Mouse (Mus musculus): ENCODE measurements around the gene Rab3ip. TPM values are rescaled to one million over a fixed set of nuclear protein-coding genes. Genes with fewer than 3 reads are reported as not detected.

Rab3ip gene
- total RNA-seq, 1 experiment = 51.9 TPM

- Histone ChIP-seq H3K9ac (ENCODE audit: insufficient read depth, low read depth, low read length, poor library complexity, severe bottlenecking) (no peak overlapping the region), H3K4me3 (ENCODE audit: insufficient read depth in 1 of 2, low read depth in 1 of 2, low read length in 2 of 2, poor library complexity in 1 of 2, severe bottlenecking in 1 of 2) (no peak overlapping the region), H3K9me3 (ENCODE audit: control insufficient read depth, insufficient read depth, low read depth, low read length) (no peaks in the 10 kb centered on the region), H3K27ac (ENCODE audit: insufficient read depth, low read depth, low read length, poor library complexity, severe bottlenecking) (no peak overlapping the region), H3K4me1 (ENCODE audit: control insufficient read depth in 2 of 2, insufficient read depth in 2 of 2, low read length in 2 of 2, poor library complexity in 1 of 2) (peaks cover 3 to 8% of the 10 kb centered on the region in 2 experiments), H3K36me3 (ENCODE audit: control insufficient read depth, insufficient read depth, low read length, poor library complexity, severe bottlenecking) (no peaks in the 10 kb centered on the region)
- no peak for DNase-seq (ENCODE audit: low read depth, low spot score)
- in situ Hi-C loops (cut with MboI; ENCODE audit: low sequenced_read_pairs in 2 of 2, unreplicated experiment in 2 of 2) = no loop called here
- TF ChIP-seq ZNF384 (IDR thresholded peaks at IDR 0.05; ENCODE audit: low read depth, low read length) (no peak), MAFK (IDR thresholded peaks at IDR 0.05; ENCODE audit: insufficient read depth, low read depth, low read length) (no peak), CHD2 (IDR thresholded peaks at IDR 0.05; ENCODE audit: low read depth, low read length) (no peak), ZC3H11A (IDR thresholded peaks at IDR 0.05; ENCODE audit: borderline replicate concordance, low read depth, low read length) (no peak), HCFC1 (IDR thresholded peaks at IDR 0.05; ENCODE audit: borderline replicate concordance, insufficient read depth, low read length) (no peak)
Measured at GRCm38 (mm10) chr10:116995162-116995561, 44.6 kb upstream of the Rab3ip start.

GRCm38 (mm10) chr10:116993971-116994370 lies 43.4 kb upstream of the Rab3ip start:
- no peak for TF ChIP-seq ZNF384 (IDR thresholded peaks at IDR 0.05; ENCODE audit: low read depth, low read length)
- TF ChIP-seq CHD2 (IDR thresholded peaks at IDR 0.05; ENCODE audit: low read depth, low read length) = no peak
- no peak for TF ChIP-seq ZC3H11A (IDR thresholded peaks at IDR 0.05; ENCODE audit: borderline replicate concordance, low read depth, low read length)
- TF ChIP-seq MAFK (IDR thresholded peaks at IDR 0.05; ENCODE audit: insufficient read depth, low read depth, low read length) = no peak
- TF ChIP-seq HCFC1 (IDR thresholded peaks at IDR 0.05; ENCODE audit: borderline replicate concordance, insufficient read depth, low read length) = no peak
- in situ Hi-C loops (cut with MboI; ENCODE audit: low sequenced_read_pairs in 2 of 2, unreplicated experiment in 2 of 2) = no loop called here
- H3K27ac ChIP-seq (ENCODE audit: insufficient read depth, low read depth, low read length, poor library complexity, severe bottlenecking) = no peak overlapping the region; the same call in 1 of the 2 replicates
- no peaks in the 10 kb centered on the region for H3K36me3 ChIP-seq (ENCODE audit: control insufficient read depth, insufficient read depth, low read length, poor library complexity, severe bottlenecking)
- H3K9me3 ChIP-seq (ENCODE audit: control insufficient read depth, insufficient read depth, low read depth, low read length) = no peaks in the 10 kb centered on the region
- H3K4me3 ChIP-seq (ENCODE audit: insufficient read depth in 1 of 2, low read depth in 1 of 2, low read length in 2 of 2, poor library complexity in 1 of 2, severe bottlenecking in 1 of 2) = no peak overlapping the region; a peak in 1 of 4 replicates
- peaks cover 3 to 8% of the 10 kb centered on the region in 2 experiments for H3K4me1 ChIP-seq (ENCODE audit: control insufficient read depth in 2 of 2, insufficient read depth in 2 of 2, low read length in 2 of 2, poor library complexity in 1 of 2)
- H3K9ac ChIP-seq (ENCODE audit: insufficient read depth, low read depth, low read length, poor library complexity, severe bottlenecking) = no peak overlapping the region
- DNase-seq (ENCODE audit: low read depth, low spot score) = no peak

- H3K9me3 ChIP-seq (ENCODE audit: control insufficient read depth, insufficient read depth, low read depth, low read length) = no peaks in the 10 kb centered on the region
- TF ChIP-seq MAFK (IDR thresholded peaks at IDR 0.05; ENCODE audit: insufficient read depth, low read depth, low read length) = no peak
- TF ChIP-seq ZNF384 (IDR thresholded peaks at IDR 0.05; ENCODE audit: low read depth, low read length) = no peak
- TF ChIP-seq HCFC1 (IDR thresholded peaks at IDR 0.05; ENCODE audit: borderline replicate concordance, insufficient read depth, low read length) = no peak
- no peak for TF ChIP-seq ZC3H11A (IDR thresholded peaks at IDR 0.05; ENCODE audit: borderline replicate concordance, low read depth, low read length)
- H3K4me1 ChIP-seq (ENCODE audit: control insufficient read depth in 2 of 2, insufficient read depth in 2 of 2, low read length in 2 of 2, poor library complexity in 1 of 2) = peaks cover 2 to 6% of the 10 kb centered on the region in 2 experiments; a peak in 3 of 4 replicates
- H3K4me3 ChIP-seq (ENCODE audit: insufficient read depth in 1 of 2, low read depth in 1 of 2, low read length in 2 of 2, poor library complexity in 1 of 2, severe bottlenecking in 1 of 2) = peak within 1 kb of the TSS in 1 of 2 experiments; percentile 15; a peak in 1 of 4 replicates
- DNase-seq (ENCODE audit: low read depth, low spot score) = no peak
- H3K27ac ChIP-seq (ENCODE audit: insufficient read depth, low read depth, low read length, poor library complexity, severe bottlenecking) = no peak within 1 kb of the TSS
- H3K9ac ChIP-seq (ENCODE audit: insufficient read depth, low read depth, low read length, poor library complexity, severe bottlenecking) = no peak within 1 kb of the TSS; the same call in 1 of the 2 replicates
- H3K36me3 ChIP-seq (ENCODE audit: control insufficient read depth, insufficient read depth, low read length, poor library complexity, severe bottlenecking) = no peaks in the 10 kb centered on the region
- in situ Hi-C loops (cut with MboI; ENCODE audit: low sequenced_read_pairs in 2 of 2, unreplicated experiment in 2 of 2) = no loop called here
Measured at GRCm38 (mm10) chr10:116986264-116987082, 35.9 kb upstream of the Rab3ip start, which contains the start of gene Best3. Gene Best3 (plus strand): TSS chr10:116986314.

GRCm38 (mm10) chr10:116984836-116985235 lies 34.3 kb upstream of the Rab3ip start:
- Histone ChIP-seq H3K9me3 (ENCODE audit: control insufficient read depth, insufficient read depth, low read depth, low read length) (no peaks in the 10 kb centered on the region), H3K4me3 (ENCODE audit: insufficient read depth in 1 of 2, low read depth in 1 of 2, low read length in 2 of 2, poor library complexity in 1 of 2, severe bottlenecking in 1 of 2) (no peak overlapping the region), H3K27ac (ENCODE audit: insufficient read depth, low read depth, low read length, poor library complexity, severe bottlenecking) (no peak overlapping the region), H3K9ac (ENCODE audit: insufficient read depth, low read depth, low read length, poor library complexity, severe bottlenecking) (no peak overlapping the region), H3K36me3 (ENCODE audit: control insufficient read depth, insufficient read depth, low read length, poor library complexity, severe bottlenecking) (no peaks in the 10 kb centered on the region), H3K4me1 (ENCODE audit: control insufficient read depth in 2 of 2, insufficient read depth in 2 of 2, low read length in 2 of 2, poor library complexity in 1 of 2) (peaks cover 2 to 6% of the 10 kb centered on the region in 2 experiments; a peak in 3 of 4 replicates)
- TF ChIP-seq MAFK (IDR thresholded peaks at IDR 0.05; ENCODE audit: insufficient read depth, low read depth, low read length) (no peak), HCFC1 (IDR thresholded peaks at IDR 0.05; ENCODE audit: borderline replicate concordance, insufficient read depth, low read length) (no peak), ZC3H11A (IDR thresholded peaks at IDR 0.05; ENCODE audit: borderline replicate concordance, low read depth, low read length) (no peak), ZNF384 (IDR thresholded peaks at IDR 0.05; ENCODE audit: low read depth, low read length) (no peak), CHD2 (IDR thresholded peaks at IDR 0.05; ENCODE audit: low read depth, low read length) (no peak)
- in situ Hi-C loops (cut with MboI; ENCODE audit: low sequenced_read_pairs in 2 of 2, unreplicated experiment in 2 of 2) = no loop called here
- no peak for DNase-seq (ENCODE audit: low read depth, low spot score)

All from ES-E14 (cell line).